Mouse (Mus musculus) naive thymus-derived CD4-positive, alpha-beta T cell, adult 5 months (primary cell): ENCODE measurements around the gene Gabarapl1. TPM values are rescaled to one million over a fixed set of nuclear protein-coding genes. Genes with fewer than 3 reads are reported as not detected.

Experiments used
- polyA plus RNA-seq: library from polyadenylated mRNA; unstranded; fragments of 100-300 nt; shearing (Covaris generic); gene quantifications from one replicate; pipeline ENCODE4 v1.2.1, GENCODE M21; 2017

The Gabarapl1 gene
- polyA plus RNA-seq: 5.0 TPM

DNA sequence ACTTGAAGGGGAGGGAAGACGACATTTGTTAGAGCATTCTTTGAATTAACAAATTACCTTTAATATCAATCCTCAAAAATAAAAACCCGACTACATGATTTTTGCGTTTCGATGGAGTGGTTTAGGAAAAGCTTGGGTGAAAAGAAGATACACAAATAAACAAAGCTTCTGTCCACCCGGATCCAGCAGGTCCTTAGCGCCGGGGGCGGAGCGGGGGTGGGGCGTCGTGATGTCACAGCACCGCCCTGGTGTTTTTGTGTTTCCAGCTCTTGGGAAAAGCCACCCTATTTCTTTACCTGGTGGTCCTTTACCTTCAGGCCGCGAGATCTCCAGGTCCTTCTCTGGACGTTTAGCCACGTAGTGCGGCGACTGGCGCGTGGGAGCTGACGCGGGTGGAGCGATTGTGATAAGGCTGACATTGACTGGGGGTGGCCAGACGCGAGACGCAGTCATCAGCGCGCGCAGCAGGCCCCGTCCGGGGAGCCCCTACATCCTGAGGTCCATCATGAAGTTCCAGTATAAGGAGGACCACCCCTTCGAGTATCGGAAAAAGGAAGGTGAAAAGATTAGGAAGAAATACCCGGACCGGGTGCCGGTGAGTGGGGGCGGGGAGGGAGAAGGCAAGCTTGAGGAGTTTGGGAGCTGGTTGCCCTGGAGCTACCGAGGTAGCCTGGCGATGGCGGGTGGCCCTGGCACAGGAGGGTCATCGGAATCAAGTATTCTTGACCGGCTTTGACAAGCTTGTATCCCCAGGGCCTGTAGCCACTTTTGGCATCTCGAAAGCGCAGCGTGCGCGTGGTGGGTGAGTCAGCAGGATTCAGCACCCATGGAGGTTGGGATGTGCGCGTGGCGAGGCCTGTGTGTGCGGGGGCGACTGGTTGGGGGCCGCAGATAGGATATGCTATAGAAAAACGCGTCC lies at the start of gene Gabarapl1:
Gene Gabarapl1 (plus strand): TSS at position 219 of the 919 bp plus-strand sequence.

DNA sequence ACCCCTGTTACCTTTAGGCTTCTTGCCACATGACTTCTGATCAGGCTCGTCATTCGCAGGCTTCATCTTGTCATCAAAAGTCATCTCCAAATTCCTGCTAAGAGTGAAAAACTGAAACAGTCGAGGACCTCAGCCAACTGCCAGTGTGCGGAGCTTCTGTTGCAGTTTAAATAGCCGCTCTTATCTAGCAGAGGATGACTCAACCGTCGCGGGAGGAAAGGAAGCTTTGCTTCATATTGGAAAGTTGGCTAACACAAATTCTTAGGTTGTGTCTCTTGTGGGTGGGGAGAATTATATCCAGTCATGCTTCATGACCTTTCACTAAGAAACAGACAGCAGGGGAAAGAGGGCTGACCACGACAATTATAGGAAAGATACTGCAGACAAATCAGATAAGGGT lies 25.9 kb upstream of the Gabarapl1 start, which contains the start of gene Olr1:
Gene Olr1 (minus strand): TSS at position 142 of the 400 bp plus-strand sequence.

DNA sequence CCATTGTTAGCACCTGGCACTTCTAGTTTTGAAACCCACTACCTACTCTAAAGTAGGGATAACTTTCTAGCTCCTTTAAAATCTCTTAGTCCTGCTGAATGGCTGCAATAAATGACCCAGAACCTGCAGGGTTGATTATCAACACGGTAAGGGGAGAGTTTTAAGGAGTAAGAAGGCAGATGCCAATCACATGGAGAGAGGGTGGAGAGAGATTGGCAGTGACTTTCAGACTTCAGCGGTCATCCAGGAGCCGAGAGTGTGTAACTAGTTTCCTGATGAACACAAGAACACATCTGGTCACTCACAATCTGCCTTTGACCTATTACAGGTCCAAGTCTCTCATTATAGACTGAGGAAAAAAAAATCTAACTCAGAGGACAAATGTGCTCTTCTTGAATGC lies 20.6 kb upstream of the Gabarapl1 start, which contains the start of gene Tmem52b:
Gene Tmem52b (plus strand): TSS at position 189 of the 400 bp plus-strand sequence.

DNA sequence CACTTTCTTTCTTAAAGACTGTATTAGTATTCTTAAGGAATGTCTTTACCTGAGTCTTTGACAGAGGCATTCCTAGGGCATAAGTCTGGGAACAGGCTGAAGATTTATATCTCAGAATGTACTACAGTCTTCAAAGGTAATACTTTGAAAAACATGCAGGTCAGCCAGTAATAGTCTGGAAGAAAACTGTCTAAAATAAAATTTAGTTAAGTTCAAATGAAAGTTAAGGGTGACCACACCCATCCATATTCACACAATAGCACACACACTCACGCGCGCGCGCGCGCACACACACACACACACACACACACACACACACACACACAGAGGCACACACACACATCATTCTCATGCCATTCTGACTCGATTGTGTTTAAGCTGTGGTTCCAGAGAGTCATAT lies 44.6 kb downstream of the Gabarapl1 start, which contains the start of gene Klre1:
Gene Klre1 (plus strand): TSS at position 301 of the 400 bp plus-strand sequence.

DNA sequence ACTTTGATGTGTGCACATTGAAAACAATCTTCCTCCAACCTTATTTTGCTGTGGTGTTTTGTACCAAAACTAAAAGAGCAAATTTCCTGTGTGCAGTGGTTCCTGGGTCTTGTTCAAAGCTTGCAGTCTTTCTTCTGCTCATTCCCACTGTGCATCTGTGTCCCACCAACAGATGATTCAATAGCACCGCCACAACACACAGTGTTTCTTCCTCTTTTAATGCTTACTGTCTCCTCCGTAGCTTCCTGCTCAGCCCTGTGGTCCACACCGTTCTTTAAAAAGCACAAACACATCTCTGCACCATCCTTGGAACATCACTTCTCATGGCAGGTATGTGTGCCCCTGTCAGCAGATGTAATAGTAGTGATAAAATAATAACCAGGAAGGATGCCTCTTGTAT lies 58.5 kb downstream of the Gabarapl1 start, which contains the start of gene Klrd1:
Gene Klrd1 (plus strand): TSS at position 275 of the 400 bp plus-strand sequence.

Other genes starting within 250 kb of the Gabarapl1 start
- not detected for gene 4922502D21Rik, start 201.4 kb upstream of the Gabarapl1 start, polyA plus RNA-seq
- gene Clec12a, start 190.5 kb upstream of the Gabarapl1 start, polyA plus RNA-seq: not detected
- gene Clec12b, start 147.3 kb upstream of the Gabarapl1 start, polyA plus RNA-seq: not detected
- gene Clec1b, start 135.9 kb upstream of the Gabarapl1 start, polyA plus RNA-seq: 0.32 TPM
- not detected for gene Clec9a, start 124.3 kb upstream of the Gabarapl1 start, polyA plus RNA-seq
- gene Clec1a, start 81.2 kb upstream of the Gabarapl1 start, polyA plus RNA-seq: not detected
- not detected for gene Olr1, start 26.0 kb upstream of the Gabarapl1 start, polyA plus RNA-seq
- not detected for gene Tmem52b, start 20.6 kb upstream of the Gabarapl1 start, polyA plus RNA-seq
- not detected for gene Klre1, start 44.7 kb downstream of the Gabarapl1 start, polyA plus RNA-seq
- 19.2 TPM for gene Klrd1, start 58.6 kb downstream of the Gabarapl1 start, polyA plus RNA-seq
- gene Klrk1, start 90.7 kb downstream of the Gabarapl1 start, polyA plus RNA-seq: 0.29 TPM
- gene Klrc3, start 110.2 kb downstream of the Gabarapl1 start, polyA plus RNA-seq: not detected
- not detected for gene Klrc2, start 127.5 kb downstream of the Gabarapl1 start, polyA plus RNA-seq
- gene Klrc1, start 145.8 kb downstream of the Gabarapl1 start, polyA plus RNA-seq: 0.17 TPM
- not detected for gene Klri1, start 184.0 kb downstream of the Gabarapl1 start, polyA plus RNA-seq
- gene Klri2, start 207.3 kb downstream of the Gabarapl1 start, polyA plus RNA-seq: not detected